Comparison of ENCODE assay signal across 10 mouse cellular contexts in genomic region chr13:99475033-99475432, GRCm38 (mm10). TPM values are rescaled to one million over a fixed set of nuclear protein-coding genes. Genes with fewer than 3 reads are reported as not detected.
A peak's percentile ranks its signal among the peaks of the same experiment; 100 is the strongest.
DNase-seq lines count a peak whose midpoint lies in the region; ATAC-seq lines count a peak whose summit lies in the region.
"Had no signal": no experiment of that assay in that cellular context is flagged by ENCODE, and none has a peak within 500 bp of the region (broad histone marks: within the 10 kb centered on the region; RNA-seq: fewer than 3 reads in every experiment).

No protein-coding gene starts in this region.

- H3K9me3 ChIP-seq in heart, embryonic 11.5 days (replicated peaks; ENCODE audit: control insufficient read depth, low read length), result no peaks in the 10 kb centered on the region
- H3K9me3 ChIP-seq in hindbrain, embryonic 13.5 days, result no peaks in the 10 kb centered on the region
- H3K9me3 ChIP-seq in midbrain, embryonic 14.5 days (ENCODE audit: control insufficient read depth, low read length), result no peaks in the 10 kb centered on the region
- H3K9me3 ChIP-seq: liver, embryonic 12.5 days had no signal

- no peaks in the 10 kb centered on the region; the same call in 1 of the 2 replicates for H3K36me3 ChIP-seq in heart, embryonic 11.5 days (ENCODE audit: control insufficient read depth, insufficient read depth, low read length)
- peaks cover 25% of the 10 kb centered on the region for H3K36me3 ChIP-seq in hindbrain, embryonic 13.5 days
- H3K36me3 ChIP-seq in midbrain, embryonic 14.5 days (ENCODE audit: control insufficient read depth, insufficient read depth, low read length), result peaks cover 21% of the 10 kb centered on the region
- H3K36me3 ChIP-seq: liver, embryonic 12.5 days had no signal

- H3K4me1 ChIP-seq in heart, embryonic 11.5 days (ENCODE audit: control insufficient read depth, insufficient read depth, low read length), result peaks cover 18% of the 10 kb centered on the region
- H3K4me1 ChIP-seq in hindbrain, embryonic 13.5 days (replicated peaks), result peaks cover 65% of the 10 kb centered on the region
- peaks cover 42% of the 10 kb centered on the region for H3K4me1 ChIP-seq in midbrain, embryonic 14.5 days (ENCODE audit: control insufficient read depth, insufficient read depth, low read length)
- H3K4me1 ChIP-seq: liver, embryonic 12.5 days had no signal

- no peak for ATAC-seq in heart, embryonic 11.5 days (replicated peaks; ENCODE audit: insufficient number of reproducible peaks, low FRiP score, low TSS enrichment)
- ATAC-seq in hindbrain, embryonic 13.5 days (ENCODE audit: low FRiP score), result no peak
- ATAC-seq in midbrain, embryonic 14.5 days (ENCODE audit: low FRiP score, low TSS enrichment), result no peak
- ATAC-seq: liver, embryonic 12.5 days had no signal

- peak overlapping the region; percentile 39; the same call in 1 of the 2 replicates for H3K4me2 ChIP-seq in heart, embryonic 11.5 days
- H3K4me2 ChIP-seq in hindbrain, embryonic 13.5 days, result peak overlapping the region; percentile 33
- H3K4me2 ChIP-seq in midbrain, embryonic 14.5 days (ENCODE audit: low read length), result peak overlapping the region; percentile 26
- H3K4me2 ChIP-seq: liver, embryonic 12.5 days had no signal

- intact Hi-C loops in heart, postnatal 14 days (cut with DNase I), result no loop called here

- 37% methylated on average over 5 of the region's 5 CpGs for WGBS in heart, embryonic 11.5 days (ENCODE audit: insufficient replicate concordance)
- 6% methylated on average over 5 of the region's 5 CpGs for WGBS in hindbrain, embryonic 13.5 days
- whole genome bisulfite sequencing in midbrain, embryonic 14.5 days, result 0% methylated on average over 5 of the region's 5 CpGs

- no peaks in the 10 kb centered on the region for H3K27me3 ChIP-seq in heart, embryonic 11.5 days (ENCODE audit: control insufficient read depth, insufficient read depth, low read length)
- no peaks in the 10 kb centered on the region for H3K27me3 ChIP-seq in hindbrain, embryonic 13.5 days
- H3K27me3 ChIP-seq in midbrain, embryonic 14.5 days (ENCODE audit: control insufficient read depth, insufficient read depth, low read length), result no peaks in the 10 kb centered on the region
- H3K27me3 ChIP-seq: liver, embryonic 12.5 days had no signal

- peak overlapping the region; percentile 74 for H3K27ac ChIP-seq in heart, embryonic 11.5 days (ENCODE audit: low read depth, low read length)
- peak overlapping the region; percentile 85 for H3K27ac ChIP-seq in hindbrain, embryonic 13.5 days
- peak overlapping the region; percentile 70 for H3K27ac ChIP-seq in midbrain, embryonic 14.5 days (replicated peaks; ENCODE audit: low read depth, low read length)
- H3K27ac ChIP-seq: liver, embryonic 12.5 days had no signal

- no peak for DNase-seq in heart, postnatal 14 days
- peak; percentile 56 for DNase-seq in embryo, embryonic 11 days
- DNase-seq in midbrain, embryonic 14.5 days, result no peak
- DNase-seq in yolk sac, embryonic 10.5 days (ENCODE audit: low spot score), result no peak
- no peak for DNase-seq in lung, postnatal 10 days
- no peak for DNase-seq in spleen, adult 12 weeks (ENCODE audit: low spot score)
- DNase-seq: gastrocnemius, postnatal 25 days had no signal

- H3K4me3 ChIP-seq in heart, embryonic 11.5 days (ENCODE audit: low read depth, low read length), result no peak overlapping the region
- no peak overlapping the region for H3K4me3 ChIP-seq in hindbrain, embryonic 13.5 days
- H3K4me3 ChIP-seq in midbrain, embryonic 14.5 days (replicated peaks; ENCODE audit: low read depth, low read length), result no peak overlapping the region
- H3K4me3 ChIP-seq: liver, embryonic 12.5 days had no signal

- H3K9ac ChIP-seq in heart, embryonic 11.5 days (ENCODE audit: low read depth, low read length), result 0 out of 2 replicates have a peak overlapping the region, but pooled peaks have one; percentile 18
- peak overlapping the region; percentile 56; the same call in 1 of the 2 replicates for H3K9ac ChIP-seq in hindbrain, embryonic 13.5 days
- H3K9ac ChIP-seq in midbrain, embryonic 14.5 days (replicated peaks; ENCODE audit: low read length), result peak overlapping the region; percentile 34; the same call in 1 of the 2 replicates
- H3K9ac ChIP-seq: liver, embryonic 12.5 days had no signal

RNA-seq across cellular contexts. Expression of gene Map1b, which starts 41.3 kb away (rescaled TPM):
- polyA plus RNA-seq in heart, embryonic 11.5 days (2014; fragmentation: Nextera tagmentation; extraction: Ambion mirVana), result 128 and 193 TPM in 2 replicates
- 10 to 100 TPM; 20.6 to 24.3 TPM for total RNA-seq in heart, postnatal 14 days (2021)
- polyA plus RNA-seq in hindbrain, embryonic 13.5 days (2015; fragmentation: Nextera tagmentation; extraction: Ambion mirVana), result 2,103 and 2,232 TPM in 2 replicates
- 2,111 and 2,470 TPM in 2 replicates for polyA plus RNA-seq in midbrain, embryonic 14.5 days (2014; fragmentation: Nextera tagmentation; extraction: Ambion mirVana)

Comparison
In these comparisons a context has a peak if more than half of its experiments do, and no peak if none do; other contexts are left out.
1. RNA of gene Map1b, which starts 41.3 kb away (polyA plus RNA-seq): 2,111 to 2,470 TPM in midbrain, embryonic 14.5 days and 2,103 to 2,232 TPM in hindbrain, embryonic 13.5 days; 128 to 193 TPM in heart, embryonic 11.5 days; every median in the first group is over 10 times any median in the second.
2. Peak in every context shown above with its lines, with median percentiles within 50 percentile points of each other: H3K27ac ChIP-seq, H3K4me2 ChIP-seq and H3K9ac ChIP-seq.